Mouse (Mus musculus): Measurements from ENCODE around the gene Cep63. TPM values are rescaled to one million over a fixed set of nuclear protein-coding genes. Genes with fewer than 3 reads are reported as not detected.

Gene Cep63
- polyA plus RNA-seq (2015; fragmentation: Nextera tagmentation; extraction: Ambion mirVana): 52.1 and 53.4 TPM in 2 replicates

DNA sequence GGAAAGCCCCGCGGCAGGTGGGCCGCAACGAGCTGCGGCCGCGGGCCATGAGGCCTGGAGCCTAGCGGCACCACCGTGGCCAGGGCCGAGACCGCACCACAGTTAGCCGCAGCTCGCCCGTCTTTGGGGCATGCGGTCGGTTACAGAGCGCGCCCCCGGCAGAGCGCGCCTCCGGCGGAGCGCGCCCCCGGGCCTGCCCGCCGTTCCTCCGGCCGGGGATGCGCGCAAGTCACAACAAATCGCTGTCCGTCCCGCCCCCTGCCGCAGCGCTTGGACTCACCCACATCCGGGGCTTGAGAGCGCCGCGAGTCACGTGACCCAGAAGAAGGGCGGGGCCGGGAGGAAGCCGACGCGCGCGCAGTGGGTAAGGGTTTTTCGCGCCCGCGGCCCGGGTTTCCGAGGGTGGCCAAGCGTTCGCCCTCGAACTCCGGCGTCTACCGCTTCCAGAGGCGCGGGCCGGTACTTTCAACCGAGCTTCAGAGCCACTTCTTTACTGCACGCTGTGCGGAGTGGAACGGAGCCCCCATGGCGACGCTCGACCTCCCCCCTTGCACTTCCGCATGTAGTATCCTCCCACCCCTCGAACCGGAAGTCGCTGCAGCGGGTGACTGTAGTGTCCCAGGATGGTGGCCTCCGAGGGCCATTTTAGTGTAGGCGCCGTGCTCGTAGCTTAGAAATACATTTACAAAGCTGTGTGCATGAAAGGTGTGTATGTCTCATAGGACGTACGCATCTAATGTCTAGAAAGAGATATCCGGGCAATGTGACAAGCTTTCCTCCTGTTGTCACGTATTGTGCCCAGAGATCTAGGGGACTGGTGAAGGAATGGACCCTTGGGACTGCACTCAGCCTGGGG, at the start of gene Cep63, which contains the start of gene Anapc13:
TSS of gene Cep63 (minus strand) at position 552 of the 856 bp plus-strand sequence.
TSS of gene Anapc13 (plus strand) at position 314 of the 856 bp plus-strand sequence.
- WGBS: under 1% methylated on average over 80 of the region's 84 CpGs
- H3K9ac ChIP-seq (ENCODE audit: low read depth, low read length): peak within 1 kb of the TSS; percentile 94
- no peaks in the 10 kb centered on the region for H3K27me3 ChIP-seq (ENCODE audit: insufficient read depth, low read length)
- peak within 1 kb of the TSS; percentile 92 for H3K27ac ChIP-seq
- DNase-seq (ENCODE audit: low spot score) (peak; percentile 98), ATAC-seq (replicated peaks; ENCODE audit: low FRiP score, low read depth) (peak; percentile 95)
- H3K36me3 ChIP-seq (ENCODE audit: insufficient read depth, low read length): no peaks in the 10 kb centered on the region
- no peaks in the 10 kb centered on the region for H3K4me1 ChIP-seq (replicated peaks; ENCODE audit: insufficient read depth, low read length)
- peak; percentile 41; the same call in 1 of the 2 replicates for TF ChIP-seq CTCF (IDR thresholded peaks at IDR 0.05; ENCODE audit: low read depth)
- H3K4me2 ChIP-seq (ENCODE audit: low read length): peak within 1 kb of the TSS; percentile 84
- peak within 1 kb of the TSS; percentile 88 for H3K4me3 ChIP-seq (replicated peaks; ENCODE audit: low read depth, low read length)
- H3K9me3 ChIP-seq (replicated peaks; ENCODE audit: low read length): no peaks in the 10 kb centered on the region

DNA sequence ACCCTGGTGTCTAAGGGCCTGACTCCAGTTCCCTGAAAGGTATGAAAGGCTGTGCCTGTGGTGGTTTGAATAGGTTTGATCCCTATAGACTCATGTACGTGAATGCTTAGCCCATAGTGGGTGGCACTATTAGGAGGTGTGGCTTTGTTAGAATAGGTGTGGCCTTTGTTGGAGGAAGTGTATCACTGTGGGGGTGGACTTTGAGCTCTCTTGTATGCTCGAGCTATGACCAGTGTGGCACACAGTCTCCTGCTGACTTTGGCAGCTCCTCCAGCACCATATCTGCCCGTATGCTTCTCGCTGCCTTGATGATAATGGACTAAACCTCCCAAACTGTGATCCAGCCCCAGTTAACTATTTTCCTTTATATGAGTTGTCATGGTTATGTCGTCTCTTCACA, 49.6 kb upstream of the Cep63 start:
- DNase-seq (ENCODE audit: low spot score): no peak
- Histone ChIP-seq H3K4me2 (ENCODE audit: low read length) (no peak overlapping the region), H3K9ac (ENCODE audit: low read depth, low read length) (no peak overlapping the region), H3K4me1 (replicated peaks; ENCODE audit: insufficient read depth, low read length) (no peaks in the 10 kb centered on the region), H3K27me3 (ENCODE audit: insufficient read depth, low read length) (no peaks in the 10 kb centered on the region), H3K27ac (no peak overlapping the region), H3K9me3 (replicated peaks; ENCODE audit: low read length) (no peaks in the 10 kb centered on the region), H3K4me3 (replicated peaks; ENCODE audit: low read depth, low read length) (no peak overlapping the region), H3K36me3 (ENCODE audit: insufficient read depth, low read length) (no peaks in the 10 kb centered on the region)
- ATAC-seq (replicated peaks; ENCODE audit: low FRiP score, low read depth): no peak
- WGBS: 79% methylated on average over 5 of the region's 5 CpGs
- no peak for TF ChIP-seq CTCF (IDR thresholded peaks at IDR 0.05; ENCODE audit: low read depth)

DNA sequence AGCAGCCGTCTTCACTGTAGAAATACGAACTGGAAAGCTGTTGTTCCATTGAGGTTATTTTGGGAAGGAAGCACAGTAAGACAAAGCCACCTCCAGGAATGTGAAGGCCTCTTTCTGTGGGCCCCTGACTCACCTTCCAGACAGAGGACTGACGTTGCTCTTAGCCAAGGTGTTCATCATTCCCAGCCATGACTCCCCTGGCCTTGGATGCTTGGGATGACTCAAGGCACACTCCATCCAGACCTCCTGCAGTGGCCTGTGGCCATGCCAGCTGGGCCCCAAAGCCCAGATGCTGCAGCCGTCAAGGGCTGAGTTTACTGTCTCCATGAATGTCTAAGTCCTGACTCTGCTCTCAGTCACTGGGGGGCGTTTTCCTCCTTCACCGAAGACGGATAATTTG, 47.0 kb upstream of the Cep63 start:
- H3K9ac ChIP-seq (ENCODE audit: low read depth, low read length): no peak overlapping the region
- H3K4me1 ChIP-seq (replicated peaks; ENCODE audit: insufficient read depth, low read length): no peaks in the 10 kb centered on the region
- no peak for TF ChIP-seq CTCF (IDR thresholded peaks at IDR 0.05; ENCODE audit: low read depth)
- no peaks in the 10 kb centered on the region for H3K27me3 ChIP-seq (ENCODE audit: insufficient read depth, low read length)
- H3K36me3 ChIP-seq (ENCODE audit: insufficient read depth, low read length): no peaks in the 10 kb centered on the region
- no peak overlapping the region for H3K27ac ChIP-seq
- no peaks in the 10 kb centered on the region for H3K9me3 ChIP-seq (replicated peaks; ENCODE audit: low read length)
- no peak for ATAC-seq (replicated peaks; ENCODE audit: low FRiP score, low read depth)
- no peak overlapping the region for H3K4me2 ChIP-seq (ENCODE audit: low read length)
- 60% methylated on average over 7 of the region's 7 CpGs for WGBS
- DNase-seq (ENCODE audit: low spot score): no peak
- no peak overlapping the region for H3K4me3 ChIP-seq (replicated peaks; ENCODE audit: low read depth, low read length)

DNA sequence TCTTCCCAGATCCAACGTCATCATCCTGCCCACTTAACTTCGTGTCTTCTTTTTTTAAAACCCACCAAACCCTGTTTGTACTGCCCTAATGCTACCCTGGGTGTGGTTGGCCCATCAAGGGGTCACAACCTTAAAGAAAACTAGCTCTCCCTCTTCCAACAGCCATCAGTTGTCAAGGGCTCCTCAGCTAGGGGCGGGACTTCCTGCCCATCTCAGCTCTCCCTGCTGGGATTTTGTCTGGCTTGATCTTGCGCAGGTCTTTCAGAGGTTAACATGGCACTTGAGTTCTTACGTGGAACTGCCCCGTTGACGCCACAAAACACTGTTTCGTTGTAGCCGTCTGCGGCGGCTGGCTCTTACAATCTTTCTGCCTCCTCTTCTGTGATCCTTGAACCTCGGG, 42.6 kb upstream of the Cep63 start:
- Histone ChIP-seq H3K9ac (ENCODE audit: low read depth, low read length) (no peak overlapping the region), H3K4me2 (ENCODE audit: low read length) (no peak overlapping the region), H3K4me3 (replicated peaks; ENCODE audit: low read depth, low read length) (no peak overlapping the region), H3K9me3 (replicated peaks; ENCODE audit: low read length) (no peaks in the 10 kb centered on the region), H3K27me3 (ENCODE audit: insufficient read depth, low read length) (no peaks in the 10 kb centered on the region), H3K36me3 (ENCODE audit: insufficient read depth, low read length) (no peaks in the 10 kb centered on the region), H3K4me1 (replicated peaks; ENCODE audit: insufficient read depth, low read length) (no peaks in the 10 kb centered on the region), H3K27ac (no peak overlapping the region)
- WGBS: 85% methylated on average over 12 of the region's 12 CpGs
- ATAC-seq (replicated peaks; ENCODE audit: low FRiP score, low read depth): no peak
- no peak for DNase-seq (ENCODE audit: low spot score)
- no peak for TF ChIP-seq CTCF (IDR thresholded peaks at IDR 0.05; ENCODE audit: low read depth)

DNA sequence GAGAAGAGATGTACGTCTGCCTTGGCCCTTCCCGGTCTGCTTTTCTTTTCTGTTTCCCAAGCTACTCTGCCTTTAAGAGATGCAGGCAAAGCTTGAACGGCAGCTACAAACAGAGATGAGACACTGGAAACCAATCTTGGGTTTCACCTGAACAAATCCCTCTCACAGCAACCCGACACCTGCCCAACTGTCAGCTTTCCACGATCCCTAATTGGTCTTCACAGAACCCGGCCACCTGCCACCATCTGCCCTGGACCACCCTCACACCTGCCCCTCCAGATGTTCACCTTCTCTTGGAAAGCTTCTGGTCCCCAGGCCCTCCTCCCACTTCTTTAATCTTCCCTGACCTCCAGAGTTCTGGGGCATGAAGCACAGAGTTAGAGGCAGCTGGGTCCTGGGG, 41.8 kb upstream of the Cep63 start:
- WGBS: 20% methylated on average over 6 of the region's 6 CpGs
- no peak for ATAC-seq (replicated peaks; ENCODE audit: low FRiP score, low read depth)

DNA sequence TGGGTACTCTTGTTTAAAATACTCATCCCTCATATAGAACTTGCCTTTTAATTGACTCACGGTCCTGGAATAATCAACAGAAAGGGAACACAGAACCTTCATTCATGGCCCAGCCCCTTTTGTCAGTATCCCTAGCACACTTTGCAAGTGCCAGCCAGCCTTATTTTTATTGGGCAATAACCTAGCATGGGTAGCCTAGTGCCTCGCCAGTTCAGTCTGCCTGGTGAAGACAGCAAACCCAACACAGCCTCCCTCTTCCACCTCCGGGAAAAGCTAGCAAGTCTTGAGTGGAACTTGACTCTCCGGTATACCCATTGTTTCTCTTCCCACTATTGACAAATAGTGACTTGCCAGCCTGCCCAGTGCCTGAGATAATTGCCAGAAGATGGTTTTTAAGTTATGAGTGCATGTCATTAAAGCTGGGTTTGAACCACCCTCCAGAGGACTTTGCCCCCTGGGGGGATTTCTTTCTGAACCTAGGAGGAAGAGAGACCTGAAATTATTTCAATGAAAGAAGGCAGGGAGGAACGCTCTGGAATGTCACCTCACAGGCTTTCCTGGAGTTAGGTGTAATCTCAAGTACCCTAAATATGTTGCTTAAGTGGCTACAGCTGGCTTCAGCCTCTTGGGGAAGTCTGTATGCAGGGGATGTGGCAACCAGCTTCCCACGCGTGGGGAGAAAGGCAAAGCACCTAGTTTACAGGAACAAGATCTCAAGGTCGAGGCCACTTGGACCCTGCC, 30.2 kb upstream of the Cep63 start:
- ATAC-seq (replicated peaks; ENCODE audit: low FRiP score, low read depth): no peak
- H3K9me3 ChIP-seq (replicated peaks; ENCODE audit: low read length): no peaks in the 10 kb centered on the region
- WGBS: 49% methylated on average over 8 of the region's 8 CpGs
- H3K9ac ChIP-seq (ENCODE audit: low read depth, low read length): no peak overlapping the region
- no peak overlapping the region for H3K4me3 ChIP-seq (replicated peaks; ENCODE audit: low read depth, low read length)
- no peaks in the 10 kb centered on the region for H3K27me3 ChIP-seq (ENCODE audit: insufficient read depth, low read length)
- no peak for DNase-seq (ENCODE audit: low spot score)
- H3K27ac ChIP-seq: no peak overlapping the region
- no peak overlapping the region for H3K4me2 ChIP-seq (ENCODE audit: low read length)
- TF ChIP-seq CTCF (IDR thresholded peaks at IDR 0.05; ENCODE audit: low read depth): no peak
- no peaks in the 10 kb centered on the region for H3K4me1 ChIP-seq (replicated peaks; ENCODE audit: insufficient read depth, low read length)
- no peaks in the 10 kb centered on the region for H3K36me3 ChIP-seq (ENCODE audit: insufficient read depth, low read length)

More for the DNA sequence above, 41.8 kb upstream of the Cep63 start:
- no peaks in the 10 kb centered on the region for H3K4me1 ChIP-seq (replicated peaks; ENCODE audit: insufficient read depth, low read length)
- no peak for DNase-seq (ENCODE audit: low spot score)
- H3K27ac ChIP-seq: no peak overlapping the region
- H3K27me3 ChIP-seq (ENCODE audit: insufficient read depth, low read length): no peaks in the 10 kb centered on the region
- H3K36me3 ChIP-seq (ENCODE audit: insufficient read depth, low read length): no peaks in the 10 kb centered on the region
- H3K4me2 ChIP-seq (ENCODE audit: low read length): no peak overlapping the region
- TF ChIP-seq CTCF (IDR thresholded peaks at IDR 0.05; ENCODE audit: low read depth): no peak
- H3K4me3 ChIP-seq (replicated peaks; ENCODE audit: low read depth, low read length): no peak overlapping the region
- no peak overlapping the region for H3K9ac ChIP-seq (ENCODE audit: low read depth, low read length)
- no peaks in the 10 kb centered on the region for H3K9me3 ChIP-seq (replicated peaks; ENCODE audit: low read length)
